Mouse (Mus musculus) gastrocnemius, adult 18-20 months (tissue): Measurements from ENCODE around the gene Notch2. TPM values are rescaled to one million over a fixed set of nuclear protein-coding genes. Genes with fewer than 3 reads are reported as not detected.
A peak's percentile ranks its signal among the peaks of the same experiment; 100 is the strongest.

ENCODE experiments used
- DNase-seq: peaks from one replicate; pipeline ENCODE4 v3.0.0; 2021; ENCODE audit warnings: low spot score
- total RNA-seq, 2 experiments: library from RNA; stranded (reverse); gene quantifications; 2 replicates each; pipeline ENCODE4 v1.2.3; 2021

Gene Notch2
- total RNA-seq, 2 experiments from 2014 or later, result 6.6 to 8.3 TPM

DNA sequence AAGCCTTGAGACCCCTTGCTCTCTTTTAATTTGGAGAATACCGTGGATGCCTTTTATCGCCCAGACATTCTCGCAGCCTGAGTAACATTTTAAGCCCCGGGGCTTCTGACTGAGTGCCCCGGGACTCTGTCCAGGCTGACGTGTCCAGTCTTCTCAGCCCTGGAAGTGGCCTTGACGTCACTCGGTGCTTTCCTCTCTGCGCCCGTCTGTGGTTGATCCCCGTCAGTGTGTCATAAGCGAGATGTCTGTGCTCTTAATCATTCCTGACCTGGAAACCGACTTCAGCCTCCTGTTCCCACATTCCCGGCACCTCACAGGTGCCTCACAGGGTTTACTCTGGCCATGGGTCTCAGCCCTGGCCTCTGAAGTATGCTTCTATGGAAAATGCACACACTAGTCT, 134.4 kb downstream of the Notch2 start:
- no peak for DNase-seq

DNA sequence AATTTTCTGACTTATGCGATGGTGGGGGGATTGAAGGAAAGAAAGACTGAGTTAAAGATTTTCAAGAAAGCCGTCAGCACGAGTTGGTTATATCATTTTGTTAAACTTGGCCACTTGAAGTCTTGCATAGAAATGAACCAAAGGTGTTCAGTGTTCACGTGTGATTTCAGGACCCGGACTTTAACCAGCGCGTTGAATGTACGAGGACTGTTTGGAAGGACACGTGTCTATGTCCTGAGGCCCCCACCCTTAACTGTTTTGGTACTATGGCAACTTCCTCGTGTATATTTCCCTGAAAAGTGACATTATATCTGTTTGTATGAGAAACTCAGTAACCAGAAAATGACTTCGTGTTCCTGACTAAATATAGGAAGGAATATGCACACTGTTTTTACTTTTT, 136.6 kb downstream of the Notch2 start:
- no peak for DNase-seq

DNA sequence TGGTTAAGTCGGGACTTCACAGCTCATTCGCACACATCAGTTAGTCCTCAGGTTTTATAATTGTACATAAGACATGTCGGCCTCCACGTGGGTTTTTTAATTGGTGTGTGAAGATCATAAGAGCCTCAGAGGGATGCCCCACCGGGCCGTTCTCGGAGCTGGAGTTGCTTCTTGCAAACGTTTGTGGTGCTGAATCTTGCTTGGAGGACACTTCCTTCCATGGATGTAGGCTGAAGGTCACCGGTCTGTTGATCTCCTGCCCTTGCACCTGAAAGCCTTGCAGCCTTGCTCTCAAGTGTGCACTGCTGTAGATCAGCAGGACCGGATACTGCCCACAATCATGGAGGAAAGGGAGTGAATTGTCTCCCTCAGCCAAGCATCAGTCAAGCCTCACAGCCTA, 137.7 kb downstream of the Notch2 start:
- no peak for DNase-seq

DNA sequence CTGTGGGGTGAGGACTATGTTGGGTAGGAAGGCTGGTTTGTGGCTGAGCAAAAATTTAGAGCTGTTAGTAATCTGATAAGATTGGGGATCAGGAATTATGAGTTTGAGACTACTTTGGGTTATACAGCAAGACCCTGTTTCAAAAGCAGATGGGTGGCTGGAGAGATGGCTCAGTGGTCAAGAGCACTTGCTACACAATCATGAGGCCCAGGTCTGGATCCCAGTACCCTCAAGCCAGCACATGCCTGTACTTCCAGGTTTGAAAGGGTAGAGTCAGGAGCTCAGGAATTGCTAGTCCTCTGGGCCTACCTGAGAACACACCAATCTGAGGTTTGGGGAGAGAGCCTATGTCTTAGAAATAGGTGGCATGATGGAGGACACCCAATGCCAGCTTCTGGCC, 140.1 kb downstream of the Notch2 start:
- DNase-seq, result no peak

DNA sequence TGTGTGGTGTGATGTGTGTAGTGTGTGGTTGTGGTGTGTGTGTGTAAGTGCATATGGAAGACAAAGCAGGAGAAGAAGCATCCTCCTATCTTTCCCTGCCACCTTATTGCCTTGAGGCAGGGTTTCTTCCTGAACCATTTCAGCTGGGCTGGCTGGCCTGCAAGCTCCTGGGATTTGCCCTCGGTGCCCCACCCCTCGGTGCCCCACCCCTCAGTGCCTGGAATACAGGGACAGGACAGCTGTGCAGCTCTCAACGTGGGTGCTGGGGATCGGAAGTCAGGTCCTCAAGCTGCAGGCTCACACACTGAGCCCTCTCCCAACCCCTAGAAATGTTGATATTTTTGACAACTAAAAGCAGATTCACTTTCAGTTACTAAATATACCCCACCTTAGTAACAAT, 142.8 kb downstream of the Notch2 start:
- DNase-seq, result no peak

DNA sequence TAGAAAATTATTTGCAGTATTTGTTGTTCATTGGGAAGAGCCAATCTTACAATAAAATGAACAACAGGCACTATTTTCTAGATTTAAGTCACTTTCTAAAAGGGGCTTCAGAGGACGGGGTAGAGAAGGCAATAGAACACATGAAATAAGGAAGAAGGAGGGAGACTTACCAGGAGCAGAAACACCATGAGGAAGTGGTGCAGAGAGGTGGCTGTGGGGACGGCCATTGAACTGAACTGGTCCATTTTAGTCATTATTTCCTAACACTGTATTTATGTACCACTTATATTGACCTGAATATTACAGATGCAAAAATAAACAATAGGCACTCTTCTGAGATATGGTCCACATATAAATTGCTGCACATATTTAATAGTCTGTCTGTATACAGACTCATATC, 143.7 kb downstream of the Notch2 start:
- DNase-seq, result no peak

DNA sequence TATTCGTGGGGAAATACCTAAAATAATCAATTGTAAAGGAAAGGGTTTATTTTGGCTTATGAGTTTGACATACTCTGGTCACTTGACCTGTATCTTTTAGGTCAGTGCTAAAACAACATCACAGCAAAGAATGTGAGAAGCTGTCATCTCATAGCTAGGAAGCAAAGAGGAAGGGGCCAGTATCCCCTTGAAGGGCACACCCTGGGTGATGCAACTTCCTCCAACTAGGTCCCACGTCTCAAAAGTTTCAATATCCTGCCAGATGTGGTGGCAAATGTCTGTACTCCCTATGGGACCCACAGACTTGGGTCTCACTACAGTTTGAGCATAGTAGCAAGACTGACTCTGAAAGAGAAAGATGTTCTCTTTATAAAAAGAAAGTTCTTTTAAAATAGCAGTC, 144.3 kb downstream of the Notch2 start:
- no peak for DNase-seq

DNA sequence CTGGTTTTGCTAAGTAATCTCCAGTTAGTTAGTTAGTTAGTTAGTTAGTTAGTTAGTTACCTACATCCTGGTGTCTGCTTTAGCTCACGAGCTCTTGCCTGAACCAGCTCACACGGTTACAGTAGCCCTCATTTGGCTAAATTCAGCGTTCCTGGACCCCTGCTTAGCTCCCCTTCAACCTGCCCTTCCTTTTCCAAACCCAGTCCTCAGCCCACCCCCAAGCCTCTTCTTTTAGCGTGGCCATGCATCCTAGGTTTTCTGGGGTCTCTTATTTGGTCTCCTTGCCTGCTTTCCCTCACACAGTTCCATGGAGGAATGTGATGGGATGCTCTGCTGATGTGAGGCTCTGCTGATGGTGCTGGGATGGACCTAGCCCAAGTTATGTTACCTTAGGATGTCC, 145.3 kb downstream of the Notch2 start:
- DNase-seq, result no peak

DNA sequence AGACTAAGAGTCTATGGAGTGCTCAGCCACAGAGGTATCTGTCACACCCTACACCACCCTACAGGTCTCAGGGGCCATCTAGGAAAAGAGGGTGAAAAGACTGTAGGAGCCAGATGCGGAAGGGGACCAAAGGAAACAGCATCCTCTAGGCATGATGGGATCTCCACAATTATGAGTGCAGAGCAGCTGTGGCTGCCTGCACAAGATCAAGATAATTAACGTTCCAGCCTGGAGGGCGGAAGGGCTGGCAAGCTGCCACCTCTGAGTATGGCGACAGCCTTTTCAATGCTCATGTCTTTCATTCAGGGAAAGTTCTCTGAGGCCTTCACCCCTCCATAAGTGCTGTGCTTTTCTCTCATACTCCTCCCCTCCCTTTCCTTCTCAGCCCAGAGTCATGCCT, 146.0 kb downstream of the Notch2 start:
- no peak for DNase-seq

DNA sequence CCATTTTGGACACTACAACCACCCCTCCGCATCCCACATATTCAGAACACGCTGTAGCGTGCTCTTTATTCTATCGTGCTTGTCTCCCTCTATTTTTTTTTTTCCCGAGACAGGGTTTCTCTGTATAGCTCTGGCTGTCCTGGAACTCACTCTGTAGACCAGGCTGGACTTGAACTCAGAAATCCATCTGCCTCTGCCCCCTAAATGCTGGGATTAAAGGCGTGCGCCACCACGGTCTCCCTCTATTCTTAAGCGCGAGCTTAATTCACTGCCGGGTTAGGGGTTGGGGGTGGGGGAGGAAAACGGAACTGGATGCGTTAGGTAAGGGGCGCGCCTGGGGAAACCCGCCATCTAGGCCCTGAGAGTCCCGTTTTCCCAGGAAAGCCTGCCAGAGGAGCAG, 147.0 kb downstream of the Notch2 start, which contains the start of gene Adam30:
Gene Adam30, plus strand, starts transcription at position 301 of the 400 bp plus-strand sequence.
- no peak for DNase-seq

DNA sequence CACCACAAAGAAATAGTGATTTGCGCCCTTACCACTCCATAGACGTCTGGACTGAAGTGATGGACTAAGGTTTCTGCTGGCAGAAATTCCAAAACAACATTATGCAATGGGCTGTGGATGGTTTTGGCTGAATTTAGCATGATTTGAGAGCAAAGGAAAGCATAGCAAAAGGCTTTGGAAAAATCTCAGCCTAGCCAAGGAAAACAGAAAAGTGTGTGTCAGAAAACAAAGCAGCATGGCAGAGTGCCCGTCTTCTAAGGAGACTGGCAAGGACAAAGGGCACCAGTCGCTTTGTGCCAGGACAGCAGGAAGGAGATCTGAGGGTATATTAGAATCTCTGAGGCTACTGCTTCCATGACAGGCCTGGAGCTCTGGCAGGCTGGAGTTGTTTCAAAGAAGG, 165.0 kb downstream of the Notch2 start:
- peak; percentile 9 for DNase-seq

DNA sequence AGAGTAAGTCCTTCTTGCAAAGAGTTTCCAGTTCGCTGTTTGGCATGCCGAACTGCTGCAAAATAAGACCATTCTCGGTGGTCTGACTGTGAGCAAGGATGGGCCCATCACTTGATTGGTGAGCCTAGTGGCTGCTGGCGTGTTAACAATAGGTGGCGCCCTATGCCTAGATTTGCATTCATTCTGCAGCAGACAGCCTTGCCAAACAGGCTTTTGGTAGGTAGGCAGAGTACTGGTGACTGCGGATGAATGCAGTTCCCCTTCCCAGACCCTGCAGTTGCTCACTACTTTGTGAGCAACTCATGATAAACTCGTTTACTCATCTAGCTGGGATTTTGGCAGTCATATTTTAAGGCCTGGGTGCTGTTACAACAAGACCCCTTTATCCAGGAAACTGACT, 167.5 kb downstream of the Notch2 start:
- DNase-seq, result peak; percentile 14

DNA sequence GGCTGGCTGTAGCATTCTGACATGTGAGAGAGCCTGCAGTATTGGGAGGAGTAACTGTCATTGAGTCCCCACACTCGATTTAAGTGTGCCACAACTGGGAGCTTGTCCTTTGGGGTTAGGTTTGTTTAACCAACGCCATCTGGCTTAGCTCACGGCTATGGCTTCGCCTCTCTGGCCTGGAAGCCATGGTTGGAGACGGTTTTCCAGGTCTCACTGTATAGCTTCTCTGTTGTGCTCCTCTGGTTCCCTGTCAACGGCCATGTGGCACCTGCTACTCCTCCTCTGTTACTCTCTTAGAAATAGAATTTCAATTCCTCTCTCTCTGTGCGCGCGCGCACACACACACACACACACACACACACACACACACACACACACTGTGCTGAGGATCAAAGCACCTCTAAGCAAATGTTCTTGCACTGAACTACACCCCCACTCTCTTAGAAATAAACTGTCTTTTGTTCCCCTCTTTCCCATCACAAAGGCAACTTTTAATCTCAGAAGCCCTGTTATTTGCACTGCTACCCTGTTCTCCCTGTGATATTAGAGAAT, 171.9 kb downstream of the Notch2 start:
- DNase-seq, result no peak

DNA sequence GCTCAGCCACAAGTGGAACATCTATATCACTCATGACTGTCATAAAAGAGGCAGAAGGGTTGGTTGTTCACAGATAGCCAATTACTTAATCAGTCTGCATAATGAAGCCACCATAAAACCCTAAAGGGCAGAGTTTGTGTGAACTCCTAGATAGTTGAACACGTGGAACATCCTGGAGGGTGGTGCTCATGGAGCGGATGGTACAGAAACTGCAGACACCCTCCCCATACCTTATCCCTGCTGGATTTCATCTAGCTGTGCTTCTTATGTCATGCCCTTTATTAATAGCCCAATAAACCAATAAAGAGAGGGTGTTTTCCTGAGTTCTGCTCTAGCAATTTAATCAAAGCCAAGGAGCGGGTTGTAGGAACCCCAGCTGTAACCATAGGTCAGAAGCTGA, 174.4 kb downstream of the Notch2 start:
- no peak for DNase-seq

DNA sequence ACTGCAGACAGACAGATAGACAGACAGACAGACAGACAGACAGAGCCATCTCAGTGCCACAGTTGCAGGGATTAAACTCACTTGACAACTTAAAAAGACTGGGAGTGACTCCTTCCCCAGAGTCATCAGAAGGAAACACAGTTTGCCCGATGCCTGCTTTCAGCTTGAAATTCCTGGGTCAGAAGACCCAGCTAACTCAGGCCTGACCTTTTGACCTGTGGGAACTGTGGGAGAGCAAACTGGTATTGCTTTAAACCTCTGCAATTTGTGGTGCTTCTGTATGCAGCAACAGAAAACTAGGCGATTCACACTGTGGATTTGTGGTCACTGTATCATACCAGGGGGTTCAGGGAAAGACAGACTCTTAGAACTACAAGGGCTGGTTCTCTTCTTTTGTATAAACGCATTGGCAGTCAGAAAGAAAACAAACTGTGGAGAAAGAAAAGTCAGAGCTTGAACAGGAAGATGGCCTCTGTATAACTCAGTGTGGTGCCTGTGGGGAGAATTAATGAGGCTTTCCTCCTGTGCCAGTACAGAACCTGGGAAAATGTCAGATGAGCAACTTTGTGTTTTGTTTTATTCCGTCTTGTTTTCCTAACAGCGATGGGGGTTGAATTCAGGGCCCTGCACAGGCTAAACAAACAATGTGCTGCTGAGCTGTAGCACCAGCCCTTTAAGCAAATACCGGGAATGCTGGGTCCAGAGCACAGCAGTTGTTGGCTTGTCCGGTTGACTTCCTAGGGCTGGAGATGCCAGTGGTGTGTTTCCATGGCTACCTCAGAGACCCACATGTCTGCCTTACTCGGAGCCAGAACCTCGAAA, 184.6 kb downstream of the Notch2 start:
- no peak for DNase-seq

DNA sequence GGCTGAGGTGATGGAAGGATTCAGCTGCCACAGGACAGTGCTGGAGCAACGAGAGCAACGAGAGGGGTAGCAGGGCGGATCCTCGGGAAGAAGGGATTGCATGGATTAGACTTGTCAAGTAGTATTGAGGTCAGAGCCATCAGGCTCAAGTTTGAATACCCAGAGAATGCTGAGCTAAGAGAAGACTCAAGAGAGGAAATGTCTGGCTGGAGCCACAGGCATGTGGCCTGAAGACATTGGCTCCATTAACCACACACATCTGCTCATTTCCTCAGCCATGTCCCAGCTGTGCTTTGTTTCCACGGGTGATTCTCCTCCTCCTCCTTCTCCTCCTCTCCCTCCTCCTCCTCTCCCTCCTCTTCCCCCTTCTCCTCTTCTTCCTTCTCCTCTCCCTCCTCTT, 186.4 kb downstream of the Notch2 start:
- peak; percentile 3 for DNase-seq

Other genes starting within 250 kb of the Notch2 start
- 1,000 to 10,000 TPM; 2,910 to 3,459 TPM for gene Pde4dip, start 124.8 kb upstream of the Notch2 start, total RNA-seq
- gene Sec22b, start 112.3 kb upstream of the Notch2 start, total RNA-seq, result 10 to 100 TPM; 25.7 to 28.8 TPM
- not detected for gene Adam30, start 147.1 kb downstream of the Notch2 start, total RNA-seq
- not detected for gene Reg4, start 208.6 kb downstream of the Notch2 start, total RNA-seq